Mouse (Mus musculus): ENCODE results near the gene Rnaseh1. TPM values are rescaled to one million over a fixed set of nuclear protein-coding genes. Genes with fewer than 3 reads are reported as not detected.

Gene Rnaseh1
- polyA plus RNA-seq (2012; ENCODE audit: insufficient read depth, insufficient read length, missing spikeins) = 5.5 and 6.8 TPM in 2 replicates

GRCm38 (mm10) chr12:28649141-28650110 is at the start of gene Rnaseh1:
Gene Rnaseh1, plus strand, starts transcription at chr12:28649602.
- Histone ChIP-seq H3K4me1 (ENCODE audit: control insufficient read depth, insufficient read depth, insufficient read length, low read length) (0 out of 2 replicates have a peak, but pooled peaks cover 3% of the 10 kb centered on the region), H3K27ac (replicated peaks; ENCODE audit: low read depth, low read length) (peak within 1 kb of the TSS; percentile 47)

GRCm38 (mm10) chr12:28602259-28602658 is 47.1 kb upstream of the Rnaseh1 start:
- no peak overlapping the region for H3K4me3 ChIP-seq (ENCODE audit: insufficient read depth, low read depth, low read length)
- H3K27ac ChIP-seq (replicated peaks; ENCODE audit: low read depth, low read length) = no peak overlapping the region
- H3K4me1 ChIP-seq (ENCODE audit: control insufficient read depth, insufficient read depth, insufficient read length, low read length) = no peaks in the 10 kb centered on the region

More at GRCm38 (mm10) chr12:28649141-28650110, at the start of gene Rnaseh1:
- peak within 1 kb of the TSS; percentile 92 for H3K4me3 ChIP-seq (ENCODE audit: insufficient read depth, low read depth, low read length)

DNA sequence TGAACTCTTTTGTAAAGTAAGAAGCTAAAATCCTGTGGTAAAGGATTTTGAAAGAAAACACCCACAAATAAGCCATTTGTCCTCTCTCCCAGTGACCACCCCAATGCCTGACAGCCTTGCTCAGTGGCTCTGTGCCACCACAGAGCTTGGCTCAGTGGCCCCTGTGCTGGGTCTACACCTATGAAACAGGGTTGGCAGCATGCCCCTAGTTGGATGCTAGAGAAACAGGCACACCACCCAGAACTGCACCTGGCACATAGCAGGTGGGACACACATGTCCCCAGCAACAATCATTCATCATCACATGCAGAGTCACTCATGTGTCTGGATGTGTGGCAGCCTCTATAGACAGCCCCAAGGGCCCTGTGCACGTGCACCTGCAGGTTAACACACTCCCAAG is 45.9 kb upstream of the Rnaseh1 start:
- Histone ChIP-seq H3K27ac (replicated peaks; ENCODE audit: low read depth, low read length) (no peak overlapping the region), H3K4me3 (ENCODE audit: insufficient read depth, low read depth, low read length) (no peak overlapping the region), H3K4me1 (ENCODE audit: control insufficient read depth, insufficient read depth, insufficient read length, low read length) (no peaks in the 10 kb centered on the region)

DNA sequence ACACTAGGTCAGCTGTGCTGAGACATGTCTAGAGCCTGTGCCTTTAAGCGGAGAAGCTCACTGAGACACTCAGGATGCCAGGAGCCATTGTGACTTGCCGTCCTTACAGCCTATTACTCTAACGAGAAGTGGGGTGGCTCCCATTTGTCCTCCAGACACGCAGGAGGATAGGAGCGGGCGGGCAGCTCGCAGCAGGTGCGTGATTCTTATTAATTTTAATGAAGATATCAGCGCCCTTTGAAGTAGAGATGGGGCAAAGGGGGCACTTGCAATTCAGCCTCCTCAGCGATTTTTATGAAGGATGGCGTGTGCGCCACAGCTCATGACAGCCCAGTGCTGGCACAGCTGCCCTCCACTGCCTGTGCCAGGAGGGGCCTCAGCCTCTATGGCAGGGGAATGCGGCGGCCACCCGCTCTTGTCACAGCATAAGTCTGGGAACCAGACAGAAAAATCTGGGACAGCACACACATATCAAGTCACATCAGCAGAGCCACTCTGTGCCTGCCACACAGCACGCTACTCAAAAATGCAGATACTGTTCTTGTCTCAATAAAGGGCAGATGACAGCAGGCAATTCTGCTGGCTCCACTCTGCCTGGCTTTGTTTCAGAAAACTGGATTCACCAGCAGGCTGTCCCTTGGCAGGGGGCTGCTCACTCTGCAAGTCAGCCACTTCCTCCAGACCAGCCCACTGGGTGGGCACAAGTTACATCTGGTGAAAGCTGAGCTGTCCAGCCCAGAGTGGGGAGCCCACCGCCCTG is 41.7 kb upstream of the Rnaseh1 start:
- Histone ChIP-seq H3K4me1 (ENCODE audit: control insufficient read depth, insufficient read depth, insufficient read length, low read length) (no peaks in the 10 kb centered on the region), H3K4me3 (ENCODE audit: insufficient read depth, low read depth, low read length) (no peak overlapping the region), H3K27ac (replicated peaks; ENCODE audit: low read depth, low read length) (no peak overlapping the region)

GRCm38 (mm10) chr12:28612391-28612790 is 37.0 kb upstream of the Rnaseh1 start:
- H3K4me1 ChIP-seq (ENCODE audit: control insufficient read depth, insufficient read depth, insufficient read length, low read length) = no peaks in the 10 kb centered on the region
- H3K4me3 ChIP-seq (ENCODE audit: insufficient read depth, low read depth, low read length) = no peak overlapping the region
- H3K27ac ChIP-seq (replicated peaks; ENCODE audit: low read depth, low read length) = no peak overlapping the region

- H3K4me1 ChIP-seq (ENCODE audit: control insufficient read depth, insufficient read depth, insufficient read length, low read length) = no peaks in the 10 kb centered on the region
- no peak overlapping the region for H3K4me3 ChIP-seq (ENCODE audit: insufficient read depth, low read depth, low read length)
Measured at GRCm38 (mm10) chr12:28614401-28614800, 35.0 kb upstream of the Rnaseh1 start.

GRCm38 (mm10) chr12:28617297-28617696 is 32.1 kb upstream of the Rnaseh1 start:
- no peak overlapping the region for H3K4me3 ChIP-seq (ENCODE audit: insufficient read depth, low read depth, low read length)
- H3K4me1 ChIP-seq (ENCODE audit: control insufficient read depth, insufficient read depth, insufficient read length, low read length) = no peaks in the 10 kb centered on the region
- H3K27ac ChIP-seq (replicated peaks; ENCODE audit: low read depth, low read length) = no peak overlapping the region

More at GRCm38 (mm10) chr12:28614401-28614800, 35.0 kb upstream of the Rnaseh1 start:
- no peak overlapping the region for H3K27ac ChIP-seq (replicated peaks; ENCODE audit: low read depth, low read length)

- H3K4me3 ChIP-seq (ENCODE audit: insufficient read depth, low read depth, low read length) = no peak overlapping the region
- no peak overlapping the region for H3K27ac ChIP-seq (replicated peaks; ENCODE audit: low read depth, low read length)
Measured at GRCm38 (mm10) chr12:28621451-28622166, 27.8 kb upstream of the Rnaseh1 start.

GRCm38 (mm10) chr12:28622167-28622532 is 27.3 kb upstream of the Rnaseh1 start:
- Histone ChIP-seq H3K27ac (replicated peaks; ENCODE audit: low read depth, low read length) (no peak overlapping the region), H3K4me1 (ENCODE audit: control insufficient read depth, insufficient read depth, insufficient read length, low read length) (no peaks in the 10 kb centered on the region), H3K4me3 (ENCODE audit: insufficient read depth, low read depth, low read length) (no peak overlapping the region)

More at GRCm38 (mm10) chr12:28621451-28622166, 27.8 kb upstream of the Rnaseh1 start:
- H3K4me1 ChIP-seq (ENCODE audit: control insufficient read depth, insufficient read depth, insufficient read length, low read length) = no peaks in the 10 kb centered on the region

DNA sequence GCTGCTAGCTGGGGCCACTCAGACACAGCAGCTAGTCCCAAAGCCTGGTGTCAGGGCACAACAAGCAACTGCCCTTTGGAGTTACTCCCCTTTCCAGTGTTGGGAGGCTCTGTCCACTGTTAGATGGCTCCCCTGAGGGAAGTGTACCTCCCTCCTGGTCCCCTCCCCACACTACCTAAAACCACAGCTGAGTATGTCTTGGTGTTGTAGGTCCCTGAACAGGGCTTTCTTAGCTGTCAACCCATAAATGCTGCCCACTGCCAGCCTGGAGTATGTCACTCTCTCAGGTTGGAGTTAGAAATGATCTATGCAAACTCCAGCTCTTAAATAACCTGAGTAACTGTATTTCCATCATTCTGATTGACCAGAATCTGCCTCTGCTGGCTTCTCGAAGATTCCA is 26.8 kb upstream of the Rnaseh1 start:
- no peak overlapping the region for H3K4me3 ChIP-seq (ENCODE audit: insufficient read depth, low read depth, low read length)
- H3K4me1 ChIP-seq (ENCODE audit: control insufficient read depth, insufficient read depth, insufficient read length, low read length) = no peaks in the 10 kb centered on the region
- no peak overlapping the region for H3K27ac ChIP-seq (replicated peaks; ENCODE audit: low read depth, low read length)

- H3K27ac ChIP-seq (replicated peaks; ENCODE audit: low read depth, low read length) = no peak within 1 kb of the TSS
- H3K4me1 ChIP-seq (ENCODE audit: control insufficient read depth, insufficient read depth, insufficient read length, low read length) = no peaks in the 10 kb centered on the region
- no peak within 1 kb of the TSS for H3K4me3 ChIP-seq (ENCODE audit: insufficient read depth, low read depth, low read length)
Measured at GRCm38 (mm10) chr12:28623195-28623594, 26.2 kb upstream of the Rnaseh1 start, which contains the start of gene Colec11. Gene Colec11, minus strand, starts transcription at chr12:28623377.

DNA sequence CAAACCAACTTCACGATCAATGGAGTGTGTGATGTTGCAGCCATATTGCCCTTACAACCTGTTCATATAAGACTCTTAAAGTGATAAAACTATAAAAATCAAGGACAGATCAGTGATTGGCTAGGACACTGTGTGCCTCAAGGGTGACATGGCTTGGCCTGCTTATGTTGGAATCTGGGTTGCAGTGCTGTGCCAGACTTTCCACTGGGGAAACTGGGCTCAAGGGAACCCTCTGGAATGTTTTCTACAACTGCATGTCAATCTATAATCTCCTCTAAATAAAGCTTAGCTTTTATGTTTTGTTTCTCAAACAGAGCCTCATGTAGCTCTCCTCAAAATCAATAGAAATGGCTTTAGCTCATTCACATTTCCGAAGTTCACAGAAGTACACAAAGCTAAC is 25.2 kb upstream of the Rnaseh1 start:
- no peak overlapping the region for H3K27ac ChIP-seq (replicated peaks; ENCODE audit: low read depth, low read length)
- no peaks in the 10 kb centered on the region for H3K4me1 ChIP-seq (ENCODE audit: control insufficient read depth, insufficient read depth, insufficient read length, low read length)
- H3K4me3 ChIP-seq (ENCODE audit: insufficient read depth, low read depth, low read length) = no peak overlapping the region

DNA sequence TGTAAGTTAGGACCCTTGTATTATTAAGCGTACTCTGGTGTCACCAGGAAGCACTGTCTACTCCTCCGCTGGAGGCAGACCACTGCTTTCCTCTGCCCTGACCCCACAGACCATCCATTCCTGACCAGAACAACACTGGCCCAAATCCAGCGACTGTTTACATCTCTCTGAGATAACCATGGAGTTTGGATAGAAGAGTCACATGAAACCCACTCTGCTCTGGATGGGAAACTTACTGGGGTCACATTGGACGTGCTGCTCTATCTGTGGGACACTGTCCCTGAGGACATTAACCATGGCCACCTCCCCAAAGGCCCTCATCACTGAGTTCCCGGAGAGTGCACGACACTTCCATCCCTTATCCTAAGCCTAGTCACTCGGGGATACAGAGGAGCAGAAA is 24.0 kb upstream of the Rnaseh1 start:
- Histone ChIP-seq H3K4me1 (ENCODE audit: control insufficient read depth, insufficient read depth, insufficient read length, low read length) (no peaks in the 10 kb centered on the region), H3K27ac (replicated peaks; ENCODE audit: low read depth, low read length) (no peak overlapping the region), H3K4me3 (ENCODE audit: insufficient read depth, low read depth, low read length) (no peak overlapping the region)

- no peak overlapping the region for H3K27ac ChIP-seq (replicated peaks; ENCODE audit: low read depth, low read length)
- H3K4me1 ChIP-seq (ENCODE audit: control insufficient read depth, insufficient read depth, insufficient read length, low read length) = no peaks in the 10 kb centered on the region
- H3K4me3 ChIP-seq (ENCODE audit: insufficient read depth, low read depth, low read length) = no peak overlapping the region
Measured at GRCm38 (mm10) chr12:28627092-28627491, 22.3 kb upstream of the Rnaseh1 start.

- no peaks in the 10 kb centered on the region for H3K4me1 ChIP-seq (ENCODE audit: control insufficient read depth, insufficient read depth, insufficient read length, low read length)
- H3K4me3 ChIP-seq (ENCODE audit: insufficient read depth, low read depth, low read length) = no peak overlapping the region
Measured at GRCm38 (mm10) chr12:28628436-28628835, 21.0 kb upstream of the Rnaseh1 start.

More at GRCm38 (mm10) chr12:28628436-28628835, 21.0 kb upstream of the Rnaseh1 start:
- no peak overlapping the region for H3K27ac ChIP-seq (replicated peaks; ENCODE audit: low read depth, low read length)
